ENCODE assay signal across 13 mouse cellular contexts in the genomic region with DNA sequence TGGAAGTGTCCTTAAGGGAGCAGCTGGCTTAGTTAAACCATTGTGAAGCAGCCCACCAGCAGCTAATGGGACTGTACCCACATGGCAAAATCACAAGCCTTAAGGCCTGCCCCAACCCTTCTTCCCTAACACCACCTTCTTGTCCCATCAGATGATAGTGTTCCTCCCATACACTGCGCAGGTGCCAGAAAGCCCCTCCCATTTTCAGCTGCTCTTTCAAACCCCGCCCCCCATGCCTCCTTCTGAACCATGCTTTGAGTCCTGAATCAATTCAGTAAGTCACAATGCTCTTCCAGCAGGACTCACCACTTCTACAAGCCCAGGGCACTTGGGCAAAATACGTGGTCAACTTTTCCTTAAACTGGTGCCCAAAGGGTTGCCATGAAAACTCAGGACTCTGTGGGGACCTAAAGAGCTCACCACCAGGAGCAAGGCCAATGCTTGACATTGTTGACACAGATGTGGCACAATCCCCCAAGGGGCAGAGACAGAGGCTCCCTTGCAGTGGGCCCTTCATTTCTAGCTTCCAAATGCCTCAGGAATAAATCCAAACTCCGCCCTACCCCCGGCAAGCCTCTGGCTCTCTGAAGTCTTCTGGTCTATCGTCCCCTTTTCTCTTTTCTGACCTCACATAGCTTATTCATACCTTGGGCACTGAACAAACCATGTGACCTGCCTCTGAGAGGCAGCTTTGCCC.
DNase-seq lines count a peak whose midpoint lies in the region; ATAC-seq and TF ChIP-seq lines count a peak whose summit lies in the region.
"Had no signal": no experiment of that assay in that cellular context is flagged by ENCODE, and none has a peak within 500 bp of the region (broad histone marks: within the 10 kb centered on the region; RNA-seq: fewer than 3 reads in every experiment).

No protein-coding gene starts in this region.

- peaks cover 62% of the 10 kb centered on the region for H3K4me1 ChIP-seq in neural tube, embryonic 11.5 days (ENCODE audit: control insufficient read depth, insufficient read depth, low read length)
- peaks cover 73% of the 10 kb centered on the region for H3K4me1 ChIP-seq in embryonic facial prominence, embryonic 13.5 days
- peaks cover 72% of the 10 kb centered on the region for H3K4me1 ChIP-seq in midbrain, embryonic 15.5 days

- peak; percentile 2; the same call in 1 of the 2 replicates for ATAC-seq in neural tube, embryonic 11.5 days (ENCODE audit: insufficient read depth, low FRiP score, low TSS enrichment)
- ATAC-seq in embryonic facial prominence, embryonic 13.5 days (ENCODE audit: insufficient number of reproducible peaks, insufficient read depth, low FRiP score, low TSS enrichment, low read depth): no peak
- ATAC-seq in midbrain, embryonic 15.5 days (replicated peaks): no peak
- ATAC-seq: intestine, postnatal 0 days had no signal

- no peak overlapping the region for H3K4me2 ChIP-seq in neural tube, embryonic 11.5 days (ENCODE audit: low read depth)
- H3K4me2 ChIP-seq in embryonic facial prominence, embryonic 13.5 days: no peak overlapping the region
- H3K4me2 ChIP-seq in midbrain, embryonic 15.5 days: no peak overlapping the region
- H3K4me2 ChIP-seq: liver, embryonic 13.5 days had no signal

- no peak overlapping the region for H3K9ac ChIP-seq in neural tube, embryonic 11.5 days (ENCODE audit: low read length)
- no peak overlapping the region for H3K9ac ChIP-seq in embryonic facial prominence, embryonic 13.5 days
- H3K9ac ChIP-seq in midbrain, embryonic 15.5 days: no peak overlapping the region
- H3K9ac ChIP-seq: liver, embryonic 13.5 days had no signal

- peak overlapping the region; percentile 83 for H3K27ac ChIP-seq in gastrocnemius, adult 2 months
- no peak overlapping the region for H3K27ac ChIP-seq in neural tube, embryonic 11.5 days (ENCODE audit: low read depth, low read length)
- H3K27ac ChIP-seq in embryonic facial prominence, embryonic 13.5 days: peak overlapping the region; percentile 55; the same call in 1 of the 2 replicates
- H3K27ac ChIP-seq in midbrain, embryonic 15.5 days: peak overlapping the region; percentile 61; the same call in 1 of the 2 replicates
- H3K27ac ChIP-seq: liver, embryonic 13.5 days had no signal

- no peaks in the 10 kb centered on the region for H3K27me3 ChIP-seq in neural tube, embryonic 11.5 days (ENCODE audit: control insufficient read depth, insufficient read depth, low read length)
- H3K27me3 ChIP-seq in embryonic facial prominence, embryonic 13.5 days: no peaks in the 10 kb centered on the region
- no peaks in the 10 kb centered on the region for H3K27me3 ChIP-seq in midbrain, embryonic 15.5 days (replicated peaks)
- H3K27me3 ChIP-seq: liver, embryonic 13.5 days had no signal

- no peak for DNase-seq in gastrocnemius, adult 2 months
- DNase-seq in gastrocnemius, postnatal 14 days: no peak
- DNase-seq in neural tube, embryonic 11.5 days (ENCODE audit: low spot score): no peak
- no peak for DNase-seq in neural tube, embryonic 10.5 days (ENCODE audit: extremely low spot score, low spot score)
- DNase-seq in cerebellum, postnatal 25 days: no peak
- DNase-seq in spleen, adult 12 weeks (ENCODE audit: low spot score): no peak
- DNase-seq: cerebellum, adult 2 months; liver, embryonic 13.5 days; thymus, adult 18-20 months had no signal

- no peak for TF ChIP-seq CTCF in gastrocnemius, adult 2 months (IDR thresholded peaks at IDR 0.05)

- H3K36me3 ChIP-seq in neural tube, embryonic 11.5 days (ENCODE audit: control insufficient read depth, insufficient read depth, low read length): no peaks in the 10 kb centered on the region
- H3K36me3 ChIP-seq in embryonic facial prominence, embryonic 13.5 days: no peaks in the 10 kb centered on the region
- no peaks in the 10 kb centered on the region for H3K36me3 ChIP-seq in midbrain, embryonic 15.5 days (replicated peaks)
- H3K36me3 ChIP-seq: liver, embryonic 13.5 days had no signal

- 78% methylated on average over 6 of the region's 6 CpGs for WGBS in neural tube, embryonic 11.5 days
- WGBS in embryonic facial prominence, embryonic 13.5 days: 74% methylated on average over 6 of the region's 6 CpGs
- WGBS in midbrain, embryonic 15.5 days: 61% methylated on average over 6 of the region's 6 CpGs

- H3K4me3 ChIP-seq in gastrocnemius, adult 2 months: no peak overlapping the region; the same call in 1 of the 2 replicates
- no peak overlapping the region for H3K4me3 ChIP-seq in neural tube, embryonic 11.5 days (ENCODE audit: low read depth, low read length)
- H3K4me3 ChIP-seq in embryonic facial prominence, embryonic 13.5 days: no peak overlapping the region
- H3K4me3 ChIP-seq in midbrain, embryonic 15.5 days: no peak overlapping the region
- H3K4me3 ChIP-seq: liver, embryonic 13.5 days; myocyte had no signal

- no peaks in the 10 kb centered on the region for H3K9me3 ChIP-seq in neural tube, embryonic 11.5 days (ENCODE audit: control insufficient read depth, low read length)
- no peaks in the 10 kb centered on the region for H3K9me3 ChIP-seq in embryonic facial prominence, embryonic 13.5 days
- H3K9me3 ChIP-seq in midbrain, embryonic 15.5 days: no peaks in the 10 kb centered on the region
- H3K9me3 ChIP-seq: liver, embryonic 13.5 days had no signal

- intact Hi-C loops in gastrocnemius, adult 2 months (cut with DNase I): no loop called here
- intact Hi-C loops in gastrocnemius, postnatal 14 days (cut with DNase I; ENCODE audit: low total_unique reads): loop anchor here (5.0 kb wide), 1 partner anchor 183 kb away; no protein-coding TSS in a partner anchor
